Mouse (Mus musculus) olfactory bulb, adult 2 months (tissue): ENCODE measurements around the gene Tcl1b3.
"Not testable (repeated sequence)": the region's sequence is repeated elsewhere in the genome, so short reads cannot be mapped to it uniquely, and the experiment has no call there.

ENCODE experiments used
- CTCF ChIP-seq: fragments of 200-500 bp; IDR thresholded peaks from 2 replicates; pipeline ENCODE4 v1.5.1; 2012; ENCODE audit warnings: low read depth, mild to moderate bottlenecking, low read length, moderate library complexity; ENCODE audit not compliant: insufficient read depth
- POLR2A ChIP-seq: fragments of 200-500 bp; IDR thresholded peaks from 2 replicates; pipeline ENCODE4 v1.6.1; 2012; ENCODE audit warnings: mild to moderate bottlenecking, low read depth, low read length, moderate library complexity; ENCODE audit not compliant: insufficient read depth

DNA sequence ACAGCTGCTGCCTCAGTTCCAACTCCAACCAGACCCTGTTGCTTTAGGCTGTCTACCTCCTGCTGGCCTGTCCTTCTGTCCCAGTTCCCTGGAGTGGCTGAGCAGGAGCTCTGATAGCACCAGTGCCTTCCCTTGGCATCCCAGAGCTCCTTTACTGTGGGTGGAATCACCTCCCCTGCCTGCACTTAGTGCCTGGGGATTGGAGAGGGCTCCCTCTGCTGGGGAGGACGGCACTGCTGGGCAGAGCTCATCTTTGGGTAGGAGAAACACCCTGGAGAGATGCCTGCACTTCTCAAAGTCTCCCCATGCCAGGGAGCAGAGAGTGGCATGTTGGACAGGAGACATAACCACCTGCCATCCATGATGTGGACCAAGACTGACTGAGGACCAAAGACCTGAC, 45.9 kb upstream of the Tcl1b3 start:
- not testable (repeated sequence) for TF ChIP-seq CTCF, POLR2A
